Mouse (Mus musculus): ENCODE data around the gene Fbxw10.

Gene Fbxw10

GRCm38 (mm10) chr11:62844562-62844961 lies 2.3 kb upstream of the Fbxw10 start:
- in situ Hi-C loops (cut with MseI, MboI), result no loop called here

- in situ Hi-C loops (cut with MseI, MboI), result no loop called here
Observed at GRCm38 (mm10) chr11:62845730-62846129, 1.1 kb upstream of the Fbxw10 start.

DNA sequence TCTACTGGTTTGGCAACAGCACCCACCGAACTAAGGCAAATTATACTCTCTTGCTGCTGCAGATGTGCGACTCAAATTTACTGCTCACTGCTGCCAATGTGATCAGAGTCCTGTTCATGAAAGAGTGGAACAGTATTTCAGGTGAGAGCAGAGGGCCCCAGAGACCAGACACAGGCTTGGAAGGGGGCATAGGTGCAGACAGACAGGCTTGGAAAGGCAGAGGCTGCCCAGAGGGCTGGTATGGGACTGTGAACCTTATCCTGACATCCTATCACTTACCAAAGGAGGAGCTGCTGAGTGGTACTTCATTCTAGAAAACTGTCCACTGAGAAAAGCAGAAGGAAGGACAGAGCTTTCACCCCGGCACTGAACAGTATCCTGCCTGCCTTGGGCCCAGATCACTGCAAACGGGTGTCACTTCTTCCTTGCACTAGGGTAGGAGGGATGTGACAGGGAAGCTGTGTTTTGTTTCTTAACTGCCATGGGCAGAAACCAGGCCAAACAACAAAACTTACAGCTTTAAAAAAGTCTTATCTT lies 854 bp downstream of the Fbxw10 start:
- in situ Hi-C loops (cut with MseI, MboI), result no loop called here

DNA sequence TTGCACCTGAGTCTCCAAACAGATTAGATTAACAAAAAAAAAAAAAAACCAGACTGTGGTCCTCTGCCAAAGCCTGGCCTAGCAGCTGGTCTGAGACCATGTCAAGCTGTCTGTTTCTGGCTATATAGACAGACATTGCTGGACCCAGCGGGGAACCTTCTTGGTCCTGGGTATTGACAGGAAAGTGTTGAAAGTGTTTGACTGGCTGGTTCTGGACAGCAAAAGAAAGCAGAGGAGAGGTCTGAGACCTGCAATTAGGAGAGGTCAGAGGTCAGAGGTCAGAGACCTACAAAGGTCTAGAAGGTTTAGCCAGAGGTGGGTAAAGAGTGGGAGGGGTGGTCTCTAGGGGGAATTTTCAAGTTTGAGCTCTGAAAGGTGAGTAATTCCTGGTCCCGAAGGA lies 1.4 kb downstream of the Fbxw10 start:
- in situ Hi-C loops (cut with MseI, MboI), result no loop called here

DNA sequence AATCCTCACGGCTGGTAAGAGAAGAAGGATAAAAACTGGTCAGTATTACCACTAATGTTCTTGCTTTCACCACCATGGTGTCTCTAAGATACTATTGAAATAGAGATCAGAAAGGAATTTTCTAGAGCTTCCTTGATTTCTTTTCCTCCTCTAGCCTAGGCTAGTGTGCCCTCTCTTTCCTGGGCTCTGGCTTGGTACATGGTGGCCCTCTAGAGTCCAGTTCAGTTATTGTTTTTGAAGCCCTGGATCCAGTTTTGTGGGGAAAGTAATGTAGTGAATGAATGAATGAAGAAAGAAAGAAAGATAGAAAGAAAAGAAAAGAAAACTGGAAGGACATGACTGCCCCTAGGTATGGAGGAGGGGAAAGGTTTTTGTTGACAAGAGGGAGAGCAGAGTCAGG lies 4.3 kb downstream of the Fbxw10 start:
- in situ Hi-C loops (cut with MseI, MboI), result no loop called here

DNA sequence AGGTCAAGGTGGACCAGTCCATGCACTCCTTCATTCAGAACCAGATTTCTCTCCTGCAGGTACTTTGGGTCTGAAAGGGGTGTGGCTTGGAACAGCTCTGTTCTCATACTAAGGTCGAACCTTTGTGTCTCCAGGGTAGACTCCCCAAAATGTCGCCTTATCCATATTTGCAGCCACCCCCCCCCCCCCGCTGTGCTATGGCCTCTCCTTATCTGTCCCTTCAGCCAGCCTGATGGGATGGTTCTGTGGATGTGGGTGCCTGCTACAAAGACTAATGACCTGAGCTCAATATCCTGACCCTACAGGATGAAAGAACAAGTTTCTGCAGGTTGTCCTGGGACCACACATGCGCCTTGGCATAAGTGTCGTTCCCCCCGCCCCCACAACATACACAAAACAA lies 6.5 kb downstream of the Fbxw10 start:
- in situ Hi-C loops (cut with MseI, MboI), result no loop called here

- in situ Hi-C loops (cut with MseI, MboI), result no loop called here
Observed at GRCm38 (mm10) chr11:62865562-62865961, 18.7 kb downstream of the Fbxw10 start.

DNA sequence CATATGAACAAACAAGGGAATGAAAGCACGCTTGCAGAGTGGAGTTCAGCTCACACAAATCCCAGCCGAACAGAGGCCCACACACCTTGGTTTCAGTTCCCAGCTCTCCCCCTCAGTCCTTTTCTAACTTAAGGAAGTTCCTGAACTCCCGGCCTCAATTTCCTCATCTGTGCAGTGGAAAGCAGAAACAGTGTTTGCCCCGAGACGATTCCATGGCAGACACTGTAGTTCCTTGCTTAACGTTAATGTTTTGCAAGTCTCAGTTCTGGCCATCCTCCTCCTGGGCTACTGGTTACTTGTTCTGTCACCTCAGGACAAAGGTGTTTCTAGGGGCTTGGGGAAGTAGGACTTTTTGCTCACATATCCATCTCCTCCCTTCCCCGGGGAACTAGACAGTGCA lies 19.8 kb downstream of the Fbxw10 start:
- in situ Hi-C loops (cut with MseI, MboI), result no loop called here

- in situ Hi-C loops (cut with MseI, MboI), result no loop called here
Observed at GRCm38 (mm10) chr11:62869201-62869600, 22.3 kb downstream of the Fbxw10 start.

- in situ Hi-C loops (cut with MseI, MboI), result no loop called here
Observed at GRCm38 (mm10) chr11:62869715-62870371, 23.0 kb downstream of the Fbxw10 start.

DNA sequence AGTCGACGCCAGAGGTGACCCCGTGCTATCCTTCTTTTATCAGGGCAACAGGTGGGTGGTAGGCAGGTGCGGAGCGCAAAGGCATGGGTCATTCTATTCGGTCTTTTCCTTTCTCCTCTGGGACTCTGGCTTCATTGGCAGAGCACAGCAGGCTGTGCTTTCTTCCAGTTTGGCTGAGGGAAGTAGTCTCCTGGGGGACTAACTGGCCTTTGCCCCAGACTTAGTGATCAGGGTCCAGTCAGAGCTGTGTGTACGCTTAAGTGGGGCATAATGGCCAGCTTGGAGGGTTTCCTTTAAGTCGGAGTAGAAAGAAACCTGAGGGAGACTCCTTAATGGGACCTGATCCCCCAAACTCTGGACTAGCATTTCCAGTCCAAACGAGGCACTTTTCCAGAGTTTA lies 26.6 kb downstream of the Fbxw10 start:
- in situ Hi-C loops (cut with MseI, MboI), result no loop called here

GRCm38 (mm10) chr11:62875696-62876095 lies 28.8 kb downstream of the Fbxw10 start:
- in situ Hi-C loops (cut with MseI, MboI), result no loop called here

DNA sequence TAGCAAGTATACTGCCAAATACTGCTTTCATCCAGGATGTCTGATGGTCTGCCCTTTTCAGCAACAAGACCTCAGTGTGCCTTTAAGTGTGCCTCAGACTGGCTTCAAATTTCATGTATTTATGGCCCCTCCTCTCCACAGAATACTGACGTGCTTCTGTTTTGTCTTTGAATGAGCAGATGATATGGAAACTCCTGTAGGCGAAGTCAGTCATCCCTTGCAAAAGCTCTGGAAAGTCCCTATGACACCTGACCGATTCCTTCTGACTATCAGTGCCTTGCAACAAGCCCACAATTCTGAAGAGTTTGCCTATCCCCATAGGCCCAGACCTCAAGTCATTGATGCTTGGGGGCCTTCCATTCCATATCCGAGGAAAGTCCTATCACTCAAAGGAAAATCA lies 29.6 kb downstream of the Fbxw10 start:
- in situ Hi-C loops (cut with MseI, MboI), result no loop called here

GRCm38 (mm10) chr11:62877391-62877790 lies 30.5 kb downstream of the Fbxw10 start:
- in situ Hi-C loops (cut with MseI, MboI), result no loop called here

- in situ Hi-C loops (cut with MseI, MboI), result no loop called here
Observed at GRCm38 (mm10) chr11:62878728-62879127, 31.9 kb downstream of the Fbxw10 start.

- in situ Hi-C loops (cut with MseI, MboI), result no loop called here
Observed at GRCm38 (mm10) chr11:62879220-62880048, 32.6 kb downstream of the Fbxw10 start, which contains the start of gene Tvp23b. Tvp23b (plus strand) TSS chr11:62879455.

DNA sequence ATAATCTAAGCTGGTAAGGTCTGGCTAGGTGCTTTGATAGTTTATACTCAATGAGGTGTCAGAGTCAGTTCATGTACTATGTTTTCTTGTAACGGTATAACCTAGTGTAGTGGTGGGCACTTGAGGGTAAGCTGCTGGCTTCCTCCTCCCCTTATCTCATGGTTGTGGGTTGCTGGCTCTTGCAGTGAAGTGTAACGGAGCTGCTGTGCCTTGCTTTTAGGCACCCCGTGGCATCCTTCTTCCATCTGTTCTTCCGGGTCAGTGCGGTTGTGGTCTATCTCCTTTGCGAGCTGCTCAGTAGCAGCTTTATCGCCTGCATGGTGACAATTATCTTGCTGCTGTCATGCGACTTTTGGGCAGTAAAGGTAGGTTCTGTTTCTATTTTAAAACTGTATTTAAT lies 36.5 kb downstream of the Fbxw10 start:
- in situ Hi-C loops (cut with MseI, MboI), result no loop called here

DNA sequence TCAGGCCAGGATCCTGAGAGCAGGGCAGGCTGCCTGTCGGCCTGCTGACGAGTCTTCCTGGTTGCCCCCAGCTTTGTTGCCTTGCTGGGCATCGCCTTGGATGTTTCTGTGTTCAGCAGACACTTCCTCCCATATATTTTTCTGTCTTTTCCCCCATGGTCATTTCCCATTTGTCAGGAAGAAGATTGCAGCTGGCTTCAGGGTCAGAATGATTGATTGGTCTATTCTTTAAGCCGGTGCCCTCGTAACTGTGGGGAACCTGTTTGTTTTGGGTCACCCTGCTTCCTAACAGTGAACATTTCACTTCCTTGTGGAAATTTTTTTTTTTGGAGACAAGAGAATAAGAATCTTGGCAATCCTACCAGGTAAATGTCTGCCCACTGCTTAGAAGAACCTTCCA lies 38.5 kb downstream of the Fbxw10 start:
- in situ Hi-C loops (cut with MseI, MboI), result no loop called here

- in situ Hi-C loops (cut with MseI, MboI), result no loop called here
Observed at GRCm38 (mm10) chr11:62890796-62891195, 43.9 kb downstream of the Fbxw10 start.

GRCm38 (mm10) chr11:62891763-62892162 lies 44.9 kb downstream of the Fbxw10 start:
- in situ Hi-C loops (cut with MseI, MboI), result no loop called here

DNA sequence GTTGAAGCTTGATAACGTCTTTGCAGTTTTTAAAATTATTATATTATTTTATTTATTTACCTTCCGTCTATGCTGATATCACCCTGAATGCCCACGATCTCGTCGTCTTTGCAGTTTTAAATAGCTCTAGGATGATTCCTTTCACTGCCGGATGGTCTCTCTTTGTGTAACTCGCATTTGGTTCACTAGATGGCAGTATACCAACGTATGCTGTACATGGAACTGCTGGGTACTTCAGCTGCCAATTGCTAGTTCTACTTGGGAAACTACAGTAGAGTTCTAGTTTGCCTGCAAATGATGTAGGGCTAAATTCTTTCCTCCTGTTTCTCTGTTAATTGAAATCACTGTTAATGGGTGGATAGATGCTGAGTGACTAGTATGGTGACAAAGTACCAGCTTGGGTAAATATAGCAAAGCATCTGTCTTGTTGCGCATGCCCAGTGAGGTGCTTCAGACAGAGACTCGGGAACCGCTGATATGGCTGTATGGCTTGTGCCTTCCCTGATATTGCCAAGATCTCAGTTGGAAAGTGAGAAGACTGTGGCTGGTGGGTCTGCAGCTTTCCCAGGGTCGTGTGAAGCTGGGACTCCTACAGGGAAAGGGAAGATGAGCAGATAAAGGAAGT lies 54.9 kb downstream of the Fbxw10 start:
- in situ Hi-C loops (cut with MseI, MboI), result no loop called here

DNA sequence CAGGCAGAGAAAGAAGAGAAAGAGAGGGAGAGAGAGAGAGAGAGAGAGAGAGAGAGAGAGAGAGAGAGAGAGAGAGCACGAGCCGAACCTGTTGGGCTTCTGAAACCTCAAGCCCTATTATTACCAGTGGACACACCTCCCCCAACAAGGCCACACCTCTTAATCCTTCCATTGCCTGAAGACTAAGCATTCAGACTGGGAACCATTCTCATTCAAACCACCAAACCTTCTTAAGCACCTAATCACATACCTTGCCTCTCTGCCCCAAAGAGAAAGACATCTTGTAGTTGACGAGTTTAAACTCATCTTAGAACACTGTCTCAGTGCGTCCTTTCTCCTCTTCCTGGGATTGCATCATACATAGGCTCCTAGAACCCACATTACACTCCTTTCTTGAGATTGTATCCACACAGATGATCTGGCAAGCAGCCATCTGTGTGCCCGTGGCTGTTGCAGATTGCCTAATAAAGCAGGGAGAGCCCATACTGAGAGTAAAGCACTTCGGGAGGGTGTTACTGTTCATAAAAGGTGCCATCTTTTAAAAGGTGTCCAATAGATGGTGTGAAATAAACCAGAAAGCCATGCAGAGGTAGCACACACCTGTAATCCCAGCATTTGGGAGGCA lies 57.1 kb downstream of the Fbxw10 start:
- in situ Hi-C loops (cut with MseI, MboI), result no loop called here
